Mouse (Mus musculus): ENCODE data around the gene Olfr319.

DNA sequence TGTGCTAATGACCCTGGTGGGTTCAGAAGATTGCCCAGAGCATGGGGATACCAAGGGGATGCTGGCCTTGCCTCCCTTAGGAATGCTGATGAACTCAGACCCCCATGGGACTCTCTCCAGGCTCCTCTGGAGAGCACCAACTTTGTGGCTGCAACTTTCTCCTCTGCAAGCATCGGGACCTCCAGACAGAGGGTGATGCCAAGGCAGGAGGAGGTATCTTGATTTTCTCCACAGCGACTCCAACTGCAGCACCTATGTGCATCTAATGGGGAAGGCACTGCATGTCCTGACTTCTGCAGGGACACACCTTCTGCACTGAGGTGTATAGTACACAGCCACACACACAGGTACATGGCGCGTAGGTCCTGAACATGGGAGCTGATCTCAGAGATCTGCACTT, 40.4 kb upstream of the Olfr319 start, which contains the start of gene Olfr322:
- no peak for TF ChIP-seq POLR2A (IDR thresholded peaks at IDR 0.05; ENCODE audit: borderline replicate concordance, control insufficient read depth, low read depth, low read length)
- TF ChIP-seq CTCF (IDR thresholded peaks at IDR 0.05; ENCODE audit: control insufficient read depth, insufficient read depth, low read length): no peak

Measured in bone marrow, adult 2 months (tissue).